Comparison of ENCODE assay signal across 24 mouse cellular contexts in genomic region chr7:39523703-39524424, GRCm38 (mm10). TPM values are rescaled to one million over a fixed set of nuclear protein-coding genes. Genes with fewer than 3 reads are reported as not detected.
A peak's percentile ranks its signal among the peaks of the same experiment; 100 is the strongest.
DNase-seq lines count a peak whose midpoint lies in the region; ATAC-seq lines count a peak whose summit lies in the region.
"Had no signal": no experiment of that assay in that cellular context is flagged by ENCODE, and none has a peak within 500 bp of the region (broad histone marks: within the 10 kb centered on the region; RNA-seq: fewer than 3 reads in every experiment).

No protein-coding gene starts in this region.

- intact Hi-C loops in left cerebral cortex, postnatal 14 days (cut with DNase I): no loop called here

- DNase-seq in 416B (ENCODE audit: low read depth) (peak; percentile 24), MEL-GATA-1-ER (ENCODE audit: extremely low read depth, low read depth) (peak; percentile 43)
- DNase-seq in adrenal gland, adult 18-20 months (ENCODE audit: low spot score in 2 of 2): no peak
- DNase-seq in urinary bladder, postnatal 10 days (ENCODE audit: low spot score): no peak
- no peak for DNase-seq in left cerebral cortex, postnatal 14 days (ENCODE audit: low spot score in 2 of 2)
- no peak for DNase-seq in yolk sac, embryonic 10.5 days (ENCODE audit: low spot score)
- DNase-seq: adrenal gland, postnatal 14 days; cerebellum, adult 2 months; cerebellum, postnatal 14 days; gastrocnemius, postnatal 25 days; heart, adult 18-20 months; heart, postnatal 36 days; kidney, adult 11 months; kidney, postnatal 14 days; layer of hippocampus, adult 9-11 months; lung, postnatal 4 days; retina, postnatal 1 day; right cerebral cortex, postnatal 14 days; thymus, adult 18-20 months; thymus, postnatal 4 days had no signal

- peak; percentile 97 for ATAC-seq in granulocyte monocyte progenitor cell, adult 5-6 weeks (replicated peaks; ENCODE audit: poor library complexity, severe bottlenecking)
- ATAC-seq in monocyte, adult 5-6 weeks (replicated peaks; ENCODE audit: insufficient number of reproducible peaks, low FRiP score, low TSS enrichment, poor library complexity, severe bottlenecking): peak; percentile 43; the same call in 1 of the 2 replicates
- ATAC-seq: CD4-positive, CD25-positive, alpha-beta regulatory T cell, adult 4 months; forebrain, embryonic 13.5 days had no signal

RNA-seq across cellular contexts. Expression of gene Zfp619, which starts 6.3 kb away (rescaled TPM):
- 3.4 and 4.5 TPM in 2 replicates for total RNA-seq in granulocyte monocyte progenitor cell, adult 5-6 weeks (2014; fragmentation: Nextera tagmentation)
- 2.0 and 3.0 TPM in 2 replicates for total RNA-seq in granulocyte monocyte progenitor cell, adult 5-6 weeks (2017)
- total RNA-seq in monocyte, adult 5-6 weeks (2017): 4.3 to 5.4 TPM (median 4.9 TPM) in 3 replicates
- total RNA-seq in adrenal gland, adult 18-20 months (2021): 1 to 10 TPM; 1.7 to 2.0 TPM
- 1 to 10 TPM; 4.4 TPM for total RNA-seq in left cerebral cortex, postnatal 14 days (2021)

Comparison
In these comparisons a context has a peak if more than half of its experiments do, and no peak if none do; other contexts are left out.
1. DNase-seq: peak in 416B (single experiment) and MEL-GATA-1-ER (single experiment); none in adrenal gland, adult 18-20 months (0 of 2), urinary bladder, postnatal 10 days (single experiment), left cerebral cortex, postnatal 14 days (0 of 2) and yolk sac, embryonic 10.5 days (single experiment).